Mouse (Mus musculus) kidney, adult 2 months (tissue): ENCODE results near the gene Rubcn. TPM values are rescaled to one million over a fixed set of nuclear protein-coding genes. Genes with fewer than 3 reads are reported as not detected.
A peak's percentile ranks its signal among the peaks of the same experiment; 100 is the strongest.

Experiments
- DNase-seq: peaks from one replicate; pipeline ENCODE4 v3.0.0; 2021
- H3K27ac ChIP-seq: fragments of 200-500 bp; 2 replicates; pipeline ENCODE4 v1.5.1; 2012; ENCODE audit warnings: low read depth, low read length, control low read depth, inconsistent platforms; ENCODE audit not compliant: insufficient read depth
- H3K27me3 ChIP-seq: fragments of 200-500 bp; replicated peaks from 2 replicates; pipeline ENCODE4 v1.6.1; 2012; ENCODE audit warnings: mild to moderate bottlenecking, moderate library complexity, low read length, inconsistent platforms; ENCODE audit not compliant: control insufficient read depth, insufficient read depth
- H3K36me3 ChIP-seq: fragments of 200-500 bp; 2 replicates; pipeline ENCODE4 v1.6.1; 2012; ENCODE audit warnings: mild to moderate bottlenecking, moderate library complexity, low read length, inconsistent platforms; ENCODE audit not compliant: control insufficient read depth, insufficient read depth
- H3K4me1 ChIP-seq: fragments of 200-500 bp; 2 replicates; pipeline ENCODE4 v1.6.1; 2011; ENCODE audit warnings: low read length; ENCODE audit not compliant: control insufficient read depth, insufficient read depth
- H3K4me3 ChIP-seq: fragments of 200-500 bp; 2 replicates; pipeline ENCODE4 v1.5.1; 2011; ENCODE audit warnings: mild to moderate bottlenecking, low read depth, low read length, control low read depth; ENCODE audit not compliant: insufficient read depth
- CTCF ChIP-seq: fragments of 200-500 bp; conservative IDR thresholded peaks from 2 replicates; pipeline ENCODE4 v1.5.1; 2011; ENCODE audit warnings: low read depth, mild to moderate bottlenecking, control low read depth, low read length, moderate library complexity, mixed read lengths; ENCODE audit not compliant: insufficient read depth, insufficient read length
- POLR2A ChIP-seq: fragments of 200-500 bp; IDR thresholded peaks from one replicate; pipeline ENCODE4 v1.6.1; 2011; ENCODE audit warnings: low read depth, low read length, control low read depth
- WGBS: fragments of 180-500 bp; shearing (Covaris S2); methylation state at CpG from one replicate; pipeline ENCODE4 v1.1.7; 2018; 5-methylcytosine and 5-hydroxymethylcytosine counted together
- polyA plus RNA-seq: library from polyadenylated mRNA; depleted of rRNA; stranded (reverse); fragments of >200 nt; gene quantifications from 2 replicates; pipeline ENCODE4 v1.2.3, GENCODE M21; 2012

Rubcn gene
- polyA plus RNA-seq, 1 experiment: 36.9 TPM

DNA sequence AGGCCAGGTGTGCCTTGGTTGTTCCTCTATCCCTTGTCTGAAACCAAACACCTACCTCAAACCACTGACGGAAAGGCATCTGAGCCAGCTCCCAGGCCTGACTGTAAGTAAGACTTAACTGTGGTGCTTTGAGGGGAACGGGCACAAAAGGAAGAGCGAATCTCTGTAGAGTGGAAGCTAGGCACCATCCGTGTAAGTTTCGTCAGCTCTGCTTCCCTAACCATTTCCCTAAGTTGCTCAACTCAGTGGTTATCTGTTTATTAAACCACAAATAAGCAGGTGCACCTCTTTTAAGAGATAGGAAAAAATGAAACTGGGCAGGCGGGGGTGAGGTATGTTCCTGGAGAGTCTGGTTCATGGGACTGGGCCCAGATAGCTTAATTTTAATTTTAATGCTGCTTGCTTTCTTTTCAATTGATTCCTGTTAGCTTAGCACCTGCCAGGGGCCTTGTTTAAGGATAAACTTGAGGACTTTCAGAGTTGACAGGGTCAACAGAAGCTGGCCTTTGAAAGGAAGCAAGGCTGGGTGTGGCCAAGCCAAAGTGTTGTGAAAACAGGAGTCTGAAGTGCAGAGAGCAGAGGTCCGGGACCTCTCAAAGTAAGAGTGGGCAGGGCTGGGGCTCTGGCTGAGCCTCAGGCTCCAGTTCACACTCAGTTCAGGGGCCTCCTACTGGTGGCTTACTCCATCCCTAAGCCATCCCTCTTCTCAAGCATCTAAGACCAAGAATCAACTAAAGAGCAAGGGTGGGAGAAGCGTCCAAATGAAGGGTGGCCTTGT lies 70.0 kb downstream of the Rubcn start:
- peak; percentile 50 for DNase-seq
- 75% methylated on average over 8 of the region's 8 CpGs for WGBS
- Histone ChIP-seq H3K27me3 (no peaks in the 10 kb centered on the region), H3K36me3 (no peaks in the 10 kb centered on the region), H3K4me3 (no peak overlapping the region), H3K4me1 (peaks cover 4% of the 10 kb centered on the region; the same call in 1 of the 2 replicates), H3K27ac (no peak overlapping the region)
- TF ChIP-seq CTCF (no peak; the same call in 1 of the 2 replicates), POLR2A (no peak)

DNA sequence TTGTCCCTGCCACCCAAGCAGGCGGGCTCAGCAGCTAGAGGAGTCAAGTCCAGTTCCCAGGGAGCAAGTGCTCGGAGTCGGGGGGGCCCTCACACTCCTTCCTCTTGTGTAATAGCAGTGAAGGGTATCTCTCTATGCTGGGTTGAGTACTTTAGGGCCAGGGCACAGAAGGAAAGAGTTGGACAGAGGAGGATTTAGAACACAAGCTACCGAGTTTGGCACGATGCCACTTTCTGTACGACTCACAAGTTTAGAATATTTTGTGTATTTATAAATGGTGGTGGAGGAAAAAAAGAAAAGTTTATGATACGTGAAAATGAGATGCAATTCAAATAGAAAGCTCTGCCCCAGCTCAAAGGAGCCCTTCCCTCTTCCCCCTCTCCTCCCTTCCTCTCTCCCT lies 72.4 kb downstream of the Rubcn start:
- TF ChIP-seq CTCF: no peak
- no peak for TF ChIP-seq POLR2A

DNA sequence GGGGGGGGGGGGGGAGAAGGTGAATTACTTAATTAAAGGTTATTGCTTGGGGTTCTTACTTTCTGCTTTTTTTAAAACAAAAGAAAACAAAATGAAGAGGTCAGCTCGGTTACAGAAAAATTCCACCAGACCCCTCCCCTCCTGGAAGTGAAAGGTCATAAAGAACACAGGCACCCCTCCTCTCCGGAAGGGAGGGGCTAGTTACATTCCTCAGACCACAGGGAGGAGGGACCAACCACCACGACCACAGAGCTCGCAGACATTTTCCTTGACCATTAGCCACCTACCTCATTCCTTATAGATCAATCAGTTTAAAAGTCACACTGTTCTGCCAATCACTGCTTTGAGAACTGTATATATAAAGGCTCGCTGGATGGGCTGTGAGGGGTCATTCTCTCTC lies 73.7 kb downstream of the Rubcn start:
- 36% methylated on average over 5 of the region's 5 CpGs for WGBS
- Histone ChIP-seq H3K4me1 (peaks cover 4% of the 10 kb centered on the region; the same call in 1 of the 2 replicates), H3K27me3 (no peaks in the 10 kb centered on the region), H3K27ac (no peak overlapping the region), H3K36me3 (no peaks in the 10 kb centered on the region), H3K4me3 (no peak overlapping the region)
- DNase-seq: no peak
- TF ChIP-seq CTCF (no peak), POLR2A (no peak)

More for the DNA sequence above, 72.4 kb downstream of the Rubcn start:
- WGBS: 71% methylated on average over 7 of the region's 7 CpGs
- Histone ChIP-seq H3K4me1 (peaks cover 4% of the 10 kb centered on the region; the same call in 1 of the 2 replicates), H3K27ac (no peak overlapping the region), H3K27me3 (no peaks in the 10 kb centered on the region), H3K4me3 (no peak overlapping the region), H3K36me3 (no peaks in the 10 kb centered on the region)
- DNase-seq: no peak

DNA sequence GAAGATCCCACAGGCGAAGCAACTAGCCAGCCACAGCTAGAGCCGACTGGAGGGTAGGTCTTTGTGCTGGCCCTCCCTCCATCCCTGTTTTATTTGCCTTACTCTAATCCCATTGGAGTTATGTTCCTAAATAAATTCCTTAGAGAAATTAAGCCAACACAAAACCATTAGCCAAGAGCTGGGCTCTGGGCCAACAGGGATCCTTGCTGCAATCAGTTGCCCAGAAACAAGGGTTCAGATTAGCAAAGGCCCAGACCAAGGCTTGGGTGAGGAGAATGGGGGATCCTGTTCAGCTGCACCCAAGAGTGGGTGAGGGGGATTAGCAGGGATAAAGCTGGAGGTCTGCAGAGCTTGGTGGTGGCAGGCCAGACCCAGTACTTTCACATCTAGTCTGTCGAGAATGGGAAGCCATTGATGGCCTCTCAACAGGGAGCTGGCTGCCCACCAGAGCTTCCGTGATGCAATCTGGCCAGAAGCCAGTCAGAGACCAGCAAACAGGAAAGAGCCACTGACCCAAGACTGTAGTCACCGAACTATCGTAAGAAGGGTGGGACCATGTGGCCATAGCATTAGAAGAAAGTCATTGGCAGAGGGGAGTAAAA lies 74.2 kb downstream of the Rubcn start:
- Histone ChIP-seq H3K27me3 (no peaks in the 10 kb centered on the region), H3K27ac (peak overlapping the region; percentile 43; the same call in 1 of the 2 replicates), H3K4me3 (no peak overlapping the region), H3K36me3 (no peaks in the 10 kb centered on the region), H3K4me1 (peaks cover 4% of the 10 kb centered on the region; the same call in 1 of the 2 replicates)
- TF ChIP-seq CTCF (no peak), POLR2A (no peak)
- peak; percentile 82 for DNase-seq
- WGBS: 29% methylated on average over 6 of the region's 6 CpGs

DNA sequence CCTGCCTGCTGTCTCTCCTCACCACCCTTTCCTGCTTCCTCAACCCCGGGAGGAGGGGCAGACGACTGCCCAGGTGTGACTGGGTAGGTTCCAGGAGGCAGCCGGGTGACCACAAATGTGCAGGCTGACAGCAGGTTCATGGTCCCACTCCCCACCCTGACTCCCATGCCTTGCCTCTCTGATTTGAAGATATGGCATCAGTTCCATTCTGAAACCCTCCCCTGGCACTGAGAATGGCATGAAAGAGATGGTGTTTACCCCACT lies 80.2 kb downstream of the Rubcn start, which contains the start of gene Muc20:
Gene Muc20 (minus strand): TSS at position 10 of the 264 bp plus-strand sequence.
- 44% methylated on average over 3 of the region's 3 CpGs for WGBS
- no peak within 1 kb of the TSS for H3K27ac ChIP-seq
- H3K27me3 ChIP-seq: no peaks in the 10 kb centered on the region
- no peak for TF ChIP-seq POLR2A
- no peak for DNase-seq
- H3K4me1 ChIP-seq: no peaks in the 10 kb centered on the region
- H3K4me3 ChIP-seq: no peak within 1 kb of the TSS
- H3K36me3 ChIP-seq: no peaks in the 10 kb centered on the region

DNA sequence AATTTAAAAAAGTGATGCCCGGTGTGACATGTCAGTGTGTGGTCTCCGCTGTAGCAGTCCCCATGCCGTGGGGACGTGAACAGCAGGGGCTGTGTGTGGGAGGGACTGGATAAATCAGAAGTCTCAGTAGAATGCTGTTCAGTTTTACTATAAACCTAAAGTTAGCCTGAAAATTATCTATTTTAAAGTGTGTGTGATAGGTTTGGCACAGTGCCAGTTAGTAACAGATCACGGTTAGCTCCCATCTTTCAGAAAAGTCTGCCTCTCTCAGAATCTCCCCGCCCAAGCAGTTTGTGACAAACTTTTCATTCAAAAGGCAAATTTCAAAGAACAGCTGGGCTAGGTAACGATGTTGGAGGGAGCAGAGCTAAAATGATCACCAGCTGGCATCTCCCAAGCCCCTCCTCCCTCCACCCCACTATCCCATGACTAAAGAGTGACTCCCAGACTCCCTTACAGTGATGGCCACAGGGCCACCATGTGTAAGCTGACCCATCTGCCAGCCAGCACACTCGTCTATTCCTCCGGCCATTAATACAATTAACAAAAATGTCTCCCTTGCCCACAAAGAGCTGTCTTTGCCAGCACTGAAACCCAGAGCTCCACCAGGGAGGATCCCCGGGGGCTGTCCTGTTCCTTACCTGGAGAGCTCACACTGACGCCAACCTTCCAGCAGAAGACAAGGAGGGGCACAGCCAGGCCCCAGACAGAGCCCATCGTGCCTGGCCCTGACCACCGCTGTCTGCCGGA lies 80.7 kb downstream of the Rubcn start:
- 60% methylated on average over 14 of the region's 14 CpGs for WGBS
- H3K36me3 ChIP-seq: no peaks in the 10 kb centered on the region
- no peak overlapping the region for H3K4me3 ChIP-seq
- H3K4me1 ChIP-seq: no peaks in the 10 kb centered on the region
- no peaks in the 10 kb centered on the region for H3K27me3 ChIP-seq
- no peak overlapping the region for H3K27ac ChIP-seq
- DNase-seq: no peak
- TF ChIP-seq CTCF (no peak), POLR2A (no peak)

DNA sequence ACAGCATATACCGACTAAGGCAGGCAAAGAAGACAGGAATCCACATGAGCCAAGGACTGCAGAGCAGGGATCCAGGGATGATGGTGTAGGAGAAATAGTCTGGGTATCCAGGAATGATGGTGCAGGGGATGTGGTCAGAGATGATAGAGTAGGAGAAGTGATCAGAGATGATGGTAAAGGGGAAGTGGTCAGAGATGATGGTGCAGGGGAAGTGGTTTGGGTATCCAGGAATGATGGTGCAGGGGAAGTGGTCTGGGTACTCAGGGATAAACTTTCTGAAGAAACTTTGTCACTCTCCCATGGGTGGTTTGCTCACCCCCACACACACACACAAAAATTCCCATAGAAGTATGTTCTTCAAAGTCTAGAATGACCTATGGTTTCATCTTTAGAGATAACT lies 82.4 kb downstream of the Rubcn start:
- H3K27me3 ChIP-seq: no peaks in the 10 kb centered on the region

More for the DNA sequence above, 82.4 kb downstream of the Rubcn start:
- no peak overlapping the region for H3K27ac ChIP-seq
- DNase-seq: no peak
- H3K4me3 ChIP-seq: no peak overlapping the region
- WGBS: 93% methylated on average over 1 of the region's 1 CpGs
- TF ChIP-seq CTCF (no peak), POLR2A (no peak)
- H3K36me3 ChIP-seq: no peaks in the 10 kb centered on the region
- H3K4me1 ChIP-seq: no peaks in the 10 kb centered on the region
